Mouse (Mus musculus): ENCODE results near the gene E030018B13Rik.

The E030018B13Rik gene

GRCm38 (mm10) chr7:63957872-63958640 is 41.4 kb downstream of the E030018B13Rik start:
- POLR2A ChIA-PET: interaction anchor here in 3 of 4 experiments (0.6 to 18.1 kb wide), 66 partner anchors 8 to 915 kb away, joined by 3 to 475 read pairs (median 8); partner anchors contain the start of genes Klf13 (in 3 of the 3), E030018B13Rik (in 1 of the 3), Mcee (in 1 of the 3) and Mphosph10 (in 1 of the 3)
- CTCF ChIA-PET: interaction anchor here in 1 of 4 experiments (0.5 kb wide), 1 partner anchor 14 kb away, joined by 5 read pairs; no protein-coding TSS in a partner anchor

DNA sequence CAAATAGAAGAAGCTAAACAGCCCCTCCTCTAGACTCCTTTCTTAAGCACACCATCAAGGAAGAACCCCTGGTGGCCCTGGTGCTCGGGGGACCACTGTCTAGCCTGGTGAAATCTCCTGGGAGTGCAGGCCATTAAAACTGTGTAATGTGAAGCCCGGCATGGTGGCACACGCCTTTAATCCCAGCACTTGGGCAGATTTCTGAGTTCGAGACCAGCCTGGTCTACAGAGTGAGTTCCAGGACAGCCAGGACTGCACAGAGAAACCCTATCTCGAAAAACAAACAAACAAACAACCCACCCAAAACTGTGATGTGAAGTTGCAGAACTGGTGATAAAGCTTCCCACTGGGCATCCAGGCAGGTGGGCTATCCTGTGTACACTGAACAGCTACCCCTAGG is 47.0 kb downstream of the E030018B13Rik start:
- CTCF ChIA-PET: interaction anchor here in 1 of 4 experiments (0.7 to 1.0 kb wide), 4 partner anchors 16 to 210 kb away, joined by 3 to 4 read pairs (median 3); no protein-coding TSS in a partner anchor
- POLR2A ChIA-PET: interaction anchor here in 3 of 4 experiments (0.8 to 18.1 kb wide), 19 partner anchors 8 to 86 kb away, joined by 3 to 475 read pairs (median 5); partner anchors contain the start of gene Klf13 (in 2 of the 3)

- POLR2A ChIA-PET: interaction anchor here in 3 of 4 experiments (0.8 to 18.1 kb wide), 16 partner anchors 7 to 68 kb away, joined by 3 to 475 read pairs (median 5); partner anchors contain the start of gene Klf13 (in 2 of the 3)
- CTCF ChIA-PET: interaction anchor here in 1 of 4 experiments (0.7 to 1.0 kb wide), 3 partner anchors 50 to 210 kb away, joined by 3 to 4 read pairs (median 3); no protein-coding TSS in a partner anchor
Observed at GRCm38 (mm10) chr7:63964121-63964520, 47.5 kb downstream of the E030018B13Rik start.

- ChIA-PET CTCF (no interaction called here), POLR2A (interaction anchor here in 3 of 4 experiments (1.1 to 18.1 kb wide), 7 partner anchors 8 to 26 kb away, joined by 3 to 475 read pairs (median 6); partner anchors contain the start of gene Klf13 (in 2 of the 3))
Observed at GRCm38 (mm10) chr7:63965135-63965534, 48.5 kb downstream of the E030018B13Rik start.

DNA sequence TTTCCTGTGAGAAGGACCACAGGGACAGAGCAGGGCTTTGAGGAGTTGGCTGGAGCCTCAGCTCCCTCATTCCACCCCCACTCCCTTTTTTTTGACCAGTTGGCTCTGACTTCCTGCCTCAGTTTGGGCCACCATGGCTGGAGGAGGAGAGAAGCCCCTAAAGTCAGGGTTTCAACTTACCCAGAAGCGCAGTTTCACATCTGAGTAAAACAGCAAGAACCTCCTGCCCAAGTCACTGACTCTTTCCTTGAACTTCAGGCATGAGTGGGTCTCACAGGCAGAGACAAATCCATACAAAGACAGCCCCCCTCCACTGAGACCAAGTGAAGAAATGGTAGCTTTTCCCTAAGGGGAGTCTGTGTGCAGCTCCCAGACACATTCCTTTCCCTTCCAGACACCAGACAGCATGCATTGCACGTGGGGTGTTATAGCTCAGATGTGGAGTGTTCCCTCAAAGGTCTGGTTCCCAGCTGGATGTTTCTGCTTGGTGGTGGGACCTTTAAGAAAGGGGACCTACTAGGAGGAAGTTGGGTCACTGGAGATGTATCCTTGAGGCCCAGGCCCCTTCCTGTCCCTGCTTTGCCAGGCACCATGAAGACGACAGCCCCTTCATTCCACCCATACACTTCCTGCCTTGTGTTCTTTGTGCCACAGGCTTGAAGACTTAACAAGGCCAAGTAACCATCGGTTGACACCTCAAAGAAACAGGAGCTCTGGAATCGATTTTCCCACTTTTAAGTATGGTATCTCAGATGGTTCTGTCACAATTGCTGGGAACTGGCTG is 49.2 kb downstream of the E030018B13Rik start:
- POLR2A ChIA-PET: interaction anchor here in 3 of 4 experiments (0.7 to 18.1 kb wide), 8 partner anchors 9 to 124 kb away, joined by 3 to 475 read pairs (median 4); partner anchors contain the start of gene Klf13 (in 1 of the 3)
- CTCF ChIA-PET: no interaction called here

DNA sequence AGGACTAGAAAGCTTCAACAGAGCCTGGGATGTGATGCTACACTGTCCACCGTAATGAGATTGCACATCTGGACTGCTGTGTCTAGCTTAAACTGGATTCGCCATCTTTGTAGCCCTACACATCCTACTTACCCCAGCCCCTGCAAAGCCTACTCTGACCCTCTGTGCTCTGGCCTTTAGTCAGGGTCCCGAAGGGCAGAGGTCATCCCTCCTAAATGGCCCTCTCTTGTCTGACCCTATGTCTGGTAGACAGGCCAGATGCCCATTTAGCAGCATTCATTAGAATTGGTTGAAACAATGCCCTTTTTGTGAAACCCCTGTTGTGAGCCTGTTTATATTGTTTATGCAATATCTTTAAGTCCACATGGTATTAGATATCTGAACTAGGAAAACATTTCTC is 53.3 kb downstream of the E030018B13Rik start:
- ChIA-PET CTCF (interaction anchor here in 1 of 4 experiments (0.6 to 0.7 kb wide), 2 partner anchors 11 to 18 kb away, joined by 4 to 6 read pairs; no protein-coding TSS in a partner anchor), POLR2A (interaction anchor here in 2 of 4 experiments (0.6 to 9.5 kb wide), 7 partner anchors 10 to 82 kb away, joined by 3 to 130 read pairs (median 4); no protein-coding TSS in a partner anchor)

Measured in embryonic stem cell, embryonic (primary cell).